Mouse (Mus musculus) liver, embryonic 13.5 days (tissue): ENCODE data around the gene Gm45711. TPM values are rescaled to one million over a fixed set of nuclear protein-coding genes. Genes with fewer than 3 reads are reported as not detected.
"Not testable (repeated sequence)": the region's sequence is repeated elsewhere in the genome, so short reads cannot be mapped to it uniquely, and the experiment has no call there.

Experiments used
- ATAC-seq: fragments of 200-750 bp; cut with Nextera tagmentation; 2 replicates; pipeline ENCODE4 v1.8.0; 2017; ENCODE audit warnings: low read depth, mild to moderate bottlenecking, moderate number of reproducible peaks, moderate library complexity
- DNase-seq: peaks from one replicate; pipeline ENCODE4 v3.0.0; 2022
- H3K27ac ChIP-seq: fragments of 300-500 bp; sonication (generic); 2 replicates; pipeline ENCODE4 v1.5.1; 2015; ENCODE audit warnings: moderate library complexity, mild to moderate bottlenecking, inconsistent platforms
- H3K27me3 ChIP-seq: fragments of 300-500 bp; sonication (generic); 2 replicates; pipeline ENCODE4 v1.6.1; 2015; ENCODE audit warnings: mild to moderate bottlenecking, inconsistent platforms
- H3K36me3 ChIP-seq: fragments of 300-500 bp; sonication (generic); 2 replicates; pipeline ENCODE4 v1.6.1; 2015; ENCODE audit warnings: mild to moderate bottlenecking, inconsistent platforms
- H3K4me1 ChIP-seq: fragments of 300-500 bp; sonication (generic); replicated peaks from 2 replicates; pipeline ENCODE4 v1.6.1; 2015; ENCODE audit warnings: inconsistent platforms
- H3K4me2 ChIP-seq: fragments of 300-500 bp; sonication (generic); 2 replicates; pipeline ENCODE4 v1.6.1; 2015; ENCODE audit warnings: inconsistent platforms, mild to moderate bottlenecking, moderate library complexity
- H3K4me3 ChIP-seq: fragments of 300-500 bp; sonication (generic); replicated peaks from 2 replicates; pipeline ENCODE4 v1.5.1; 2015; ENCODE audit warnings: mild to moderate bottlenecking, inconsistent platforms
- H3K9ac ChIP-seq: fragments of 300-500 bp; sonication (generic); 2 replicates; pipeline ENCODE4 v1.6.1; 2015; ENCODE audit warnings: mild to moderate bottlenecking, inconsistent platforms
- H3K9me3 ChIP-seq: fragments of 300-500 bp; sonication (generic); replicated peaks from 2 replicates; pipeline ENCODE4 v1.6.1; 2016; ENCODE audit warnings: inconsistent platforms
- whole genome bisulfite sequencing: fragments of 180-500 bp; shearing (Covaris S2); methylation state at CpG from one replicate; pipeline ENCODE4 v1.1.7; 2015; ENCODE audit not compliant: insufficient replicate concordance; 5-methylcytosine and 5-hydroxymethylcytosine counted together
- polyA plus RNA-seq: library from polyadenylated mRNA; unstranded; fragments of >200 nt; fragmentation: Nextera tagmentation; extraction: Ambion mirVana; gene quantifications from 2 replicates; pipeline ENCODE4 v1.2.1, GENCODE M21; 2015

The Gm45711 gene
- polyA plus RNA-seq, 1 experiment from 2014 or later = not detected

- Histone ChIP-seq H3K4me1 (peaks cover 34% of the 10 kb centered on the region), H3K4me3 (peak overlapping the region; percentile 61), H3K27me3 (peaks cover 13% of the 10 kb centered on the region), H3K9ac (peak overlapping the region; percentile 69), H3K4me2 (peak overlapping the region; percentile 73), H3K9me3 (no peaks in the 10 kb centered on the region), H3K36me3 (0 out of 2 replicates have a peak, but pooled peaks cover 4% of the 10 kb centered on the region), H3K27ac (peak overlapping the region; percentile 70)
- 2% methylated on average over 23 of the region's 24 CpGs for WGBS
- DNase-seq (peak; percentile 11), ATAC-seq (peak; percentile 63)
Observed at GRCm38 (mm10) chr8:104341106-104341561, 31.3 kb upstream of the Gm45711 start.

DNA sequence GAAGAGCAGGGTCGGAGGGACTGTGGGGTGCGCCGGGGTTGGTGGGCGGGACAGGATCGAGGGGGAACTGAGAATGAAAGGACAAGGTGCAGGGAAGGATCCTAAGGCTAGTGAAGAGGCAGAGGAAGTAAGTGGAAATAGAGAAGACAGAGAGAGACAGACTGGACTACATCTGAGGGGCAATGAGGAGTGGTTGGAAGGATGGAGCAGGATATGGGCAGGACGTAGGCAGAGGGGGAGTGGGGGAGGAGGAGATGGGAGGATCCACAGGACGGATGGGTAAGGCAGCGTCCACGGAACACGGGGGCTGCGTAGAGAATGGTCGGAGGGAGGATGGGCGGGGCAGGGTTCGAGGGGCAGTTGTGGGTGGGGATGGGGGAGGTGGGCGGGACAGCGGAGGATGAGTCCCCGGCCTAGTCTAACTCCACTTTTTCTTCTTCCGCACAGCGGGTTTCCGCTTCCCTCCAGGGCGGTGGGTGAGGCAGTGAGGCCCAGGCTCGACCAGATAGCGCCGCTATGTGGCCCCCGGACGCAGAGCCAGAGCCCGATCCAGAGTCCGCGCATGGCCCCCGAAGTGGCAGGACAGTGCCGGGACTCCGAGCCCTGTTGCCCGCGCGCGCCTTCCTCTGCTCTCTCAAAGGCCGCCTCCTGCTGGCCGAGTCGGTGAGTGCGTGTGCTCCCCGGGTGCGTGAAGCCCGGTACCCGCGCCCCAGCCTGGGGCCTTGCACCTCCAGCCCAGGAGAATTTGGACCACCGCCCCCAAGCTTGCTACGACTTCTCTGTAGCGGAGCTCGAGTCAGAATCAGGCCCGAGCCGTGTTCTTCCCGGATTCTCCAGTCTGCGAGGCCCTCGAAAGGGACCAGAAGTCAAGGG lies 30.6 kb upstream of the Gm45711 start:
- Histone ChIP-seq H3K4me1 (peaks cover 34% of the 10 kb centered on the region), H3K9ac (peak overlapping the region; percentile 69), H3K27ac (peak overlapping the region; percentile 70), H3K9me3 (no peaks in the 10 kb centered on the region), H3K4me3 (peak overlapping the region; percentile 61), H3K4me2 (peak overlapping the region; percentile 73), H3K27me3 (peaks cover 13% of the 10 kb centered on the region), H3K36me3 (0 out of 2 replicates have a peak, but pooled peaks cover 4% of the 10 kb centered on the region)
- DNase-seq (peak; percentile 49), ATAC-seq (peak; percentile 69)
- under 1% methylated on average over 54 of the region's 54 CpGs for WGBS

GRCm38 (mm10) chr8:104339983-104340232 lies 30.0 kb upstream of the Gm45711 start:
- DNase-seq = no peak
- WGBS = 7% methylated on average over 6 of the region's 6 CpGs
- peak overlapping the region; percentile 69 for H3K9ac ChIP-seq

GRCm38 (mm10) chr8:104339229-104339982 lies 29.5 kb upstream of the Gm45711 start, which contains the start of gene Cmtm3:
Cmtm3 (plus strand) TSS chr8:104339410.
- Histone ChIP-seq H3K36me3 (no peaks in the 10 kb centered on the region), H3K27me3 (peaks cover 13% of the 10 kb centered on the region), H3K9me3 (no peaks in the 10 kb centered on the region), H3K4me1 (peaks cover 33% of the 10 kb centered on the region), H3K27ac (peak within 1 kb of the TSS; percentile 12; the same call in 1 of the 2 replicates), H3K4me2 (peak within 1 kb of the TSS; percentile 73), H3K9ac (peak within 1 kb of the TSS; percentile 69), H3K4me3 (peak within 1 kb of the TSS; percentile 61)
- ATAC-seq (no peak), DNase-seq (no peak)
- 23% methylated on average over 18 of the region's 18 CpGs for WGBS

More at GRCm38 (mm10) chr8:104339983-104340232, 30.0 kb upstream of the Gm45711 start:
- no peaks in the 10 kb centered on the region for H3K36me3 ChIP-seq
- ATAC-seq = peak; percentile 5; the same call in 1 of the 2 replicates
- peaks cover 13% of the 10 kb centered on the region for H3K27me3 ChIP-seq
- H3K9me3 ChIP-seq = no peaks in the 10 kb centered on the region
- H3K4me2 ChIP-seq = peak overlapping the region; percentile 73
- peaks cover 34% of the 10 kb centered on the region for H3K4me1 ChIP-seq
- H3K4me3 ChIP-seq = peak overlapping the region; percentile 61
- H3K27ac ChIP-seq = 0 out of 2 replicates have a peak overlapping the region, but pooled peaks have one; percentile 12

DNA sequence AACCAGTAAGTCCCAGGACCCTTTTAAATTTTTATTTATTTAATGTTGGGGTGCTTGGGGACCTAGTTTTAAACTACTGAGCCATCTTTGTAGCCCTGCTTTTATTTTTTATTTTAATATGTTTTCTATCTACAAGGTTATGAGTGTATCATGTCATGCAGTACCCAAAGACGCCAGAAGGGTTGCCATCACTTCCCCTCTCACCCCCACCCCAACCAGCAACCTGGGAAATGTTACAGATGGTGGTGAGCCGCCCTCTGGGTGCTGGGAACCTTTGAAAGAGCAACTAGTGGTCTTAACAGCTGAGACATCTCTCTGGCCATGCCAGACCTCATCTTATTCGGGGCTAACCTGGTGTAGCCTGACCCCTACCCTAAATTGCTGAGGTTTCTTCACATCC lies 28.0 kb upstream of the Gm45711 start:
- Histone ChIP-seq H3K4me1 (peaks cover 40% of the 10 kb centered on the region), H3K27ac (no peak overlapping the region), H3K4me2 (no peak overlapping the region), H3K9me3 (no peaks in the 10 kb centered on the region), H3K9ac (no peak overlapping the region), H3K27me3 (peaks cover 13% of the 10 kb centered on the region), H3K36me3 (no peaks in the 10 kb centered on the region), H3K4me3 (no peak overlapping the region)
- 36% methylated on average over 3 of the region's 3 CpGs for WGBS
- DNase-seq (no peak), ATAC-seq (no peak)

DNA sequence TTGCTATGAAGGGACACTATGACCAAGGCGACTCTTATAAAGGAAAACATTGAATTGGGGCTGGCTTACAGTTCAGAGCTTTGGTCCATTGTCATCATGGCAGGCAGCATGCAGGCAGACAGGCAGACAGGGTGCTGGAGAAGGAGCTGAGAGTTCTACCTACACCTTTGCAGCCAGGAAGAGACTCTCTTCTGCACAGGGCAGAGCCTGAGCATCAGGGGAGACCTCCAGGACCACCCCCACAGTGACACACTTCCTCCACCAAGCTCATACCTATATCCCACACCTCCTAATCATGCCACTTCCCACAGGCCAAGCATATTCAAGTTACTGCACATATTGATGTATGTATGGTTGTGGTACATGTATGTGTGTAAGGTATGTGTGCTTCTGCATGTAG lies 26.9 kb upstream of the Gm45711 start:
- DNase-seq = no peak
- no peak overlapping the region for H3K27ac ChIP-seq

GRCm38 (mm10) chr8:104334196-104334595 lies 24.3 kb upstream of the Gm45711 start:
- Histone ChIP-seq H3K27ac (no peak overlapping the region), H3K4me2 (no peak overlapping the region), H3K9me3 (no peaks in the 10 kb centered on the region), H3K9ac (no peak overlapping the region), H3K4me1 (peaks cover 20% of the 10 kb centered on the region), H3K27me3 (no peaks in the 10 kb centered on the region), H3K36me3 (no peaks in the 10 kb centered on the region), H3K4me3 (no peak overlapping the region)
- ATAC-seq = no peak
- no peak for DNase-seq
- 79% methylated on average over 1 of the region's 1 CpGs for WGBS

More for the DNA sequence above, 26.9 kb upstream of the Gm45711 start:
- Histone ChIP-seq H3K4me1 (peaks cover 42% of the 10 kb centered on the region), H3K9ac (no peak overlapping the region), H3K9me3 (no peaks in the 10 kb centered on the region), H3K4me3 (no peak overlapping the region), H3K4me2 (no peak overlapping the region), H3K27me3 (peaks cover 13% of the 10 kb centered on the region), H3K36me3 (no peaks in the 10 kb centered on the region)
- no peak for ATAC-seq
- 61% methylated on average over 1 of the region's 1 CpGs for WGBS

- Histone ChIP-seq H3K4me3 (no peak overlapping the region), H3K36me3 (no peaks in the 10 kb centered on the region), H3K27ac (no peak overlapping the region), H3K9ac (no peak overlapping the region), H3K4me1 (peaks cover 18% of the 10 kb centered on the region), H3K9me3 (no peaks in the 10 kb centered on the region), H3K27me3 (no peaks in the 10 kb centered on the region), H3K4me2 (no peak overlapping the region)
- ATAC-seq (peak; percentile 56), DNase-seq (no peak)
- WGBS = 13% methylated on average over 5 of the region's 5 CpGs
Observed at GRCm38 (mm10) chr8:104333786-104334185, 23.9 kb upstream of the Gm45711 start.

DNA sequence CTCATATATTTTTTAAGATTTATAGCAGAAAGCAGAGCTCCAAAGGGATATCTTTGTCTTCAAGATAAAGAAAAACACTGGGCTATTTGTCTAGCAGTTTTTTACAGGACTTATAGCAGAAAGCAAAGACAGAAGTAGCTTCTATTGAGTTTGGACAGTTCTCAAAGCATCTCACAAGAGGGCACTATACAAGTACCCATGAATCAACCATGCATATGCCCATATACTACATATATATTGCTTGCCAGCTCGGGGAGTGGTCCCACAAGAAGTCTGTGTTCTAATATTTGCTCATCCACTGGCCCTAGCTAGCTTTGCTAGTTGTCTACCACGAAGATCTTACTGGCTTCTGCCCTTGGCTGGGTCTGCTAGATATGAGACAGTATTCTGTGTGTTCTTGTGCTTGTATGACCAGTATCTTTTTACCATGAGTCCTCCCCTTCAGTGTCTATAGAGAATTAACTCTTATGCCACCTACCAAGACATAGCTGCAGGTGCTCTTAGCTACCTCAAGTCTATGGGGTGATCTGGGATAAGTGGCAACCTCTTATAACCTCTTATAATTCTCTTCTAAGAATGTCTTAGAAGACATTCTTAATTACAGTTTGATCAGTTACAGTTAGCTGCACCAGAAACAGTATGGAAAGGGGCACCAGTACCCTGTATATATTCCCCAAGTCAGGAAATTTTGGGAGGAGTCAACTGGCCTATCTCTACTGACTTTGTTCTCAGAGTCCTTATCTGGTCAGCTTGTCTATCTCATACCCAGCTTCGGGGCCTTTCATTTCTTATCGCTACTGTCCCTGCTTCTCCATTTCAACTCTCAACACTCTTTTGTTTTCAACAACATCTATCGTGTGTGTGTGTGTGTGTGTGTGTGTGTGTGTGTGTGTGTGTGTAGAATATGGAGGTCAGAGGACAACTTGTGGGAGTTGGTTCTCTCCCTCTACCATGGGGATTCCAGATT lies 23.1 kb upstream of the Gm45711 start:
- Histone ChIP-seq H3K4me1 (peaks cover 18% of the 10 kb centered on the region), H3K4me3 (no peak overlapping the region), H3K9me3 (no peaks in the 10 kb centered on the region), H3K4me2 (no peak overlapping the region), H3K27ac (no peak overlapping the region), H3K9ac (no peak overlapping the region), H3K27me3 (no peaks in the 10 kb centered on the region), H3K36me3 (no peaks in the 10 kb centered on the region)
- DNase-seq (no peak), ATAC-seq (peak; percentile 79)
- WGBS = 23% methylated on average over 5 of the region's 5 CpGs

- WGBS = 66% methylated on average over 12 of the region's 12 CpGs
- not testable (repeated sequence) for H3K9ac ChIP-seq, H3K36me3 ChIP-seq, DNase-seq, H3K4me3 ChIP-seq, H3K4me2 ChIP-seq, ATAC-seq, H3K27ac ChIP-seq, H3K27me3 ChIP-seq, H3K4me1 ChIP-seq, H3K9me3 ChIP-seq
Observed at GRCm38 (mm10) chr8:104321930-104322329, 12.0 kb upstream of the Gm45711 start, which contains the start of gene Cmtm2b. Cmtm2b (plus strand) TSS chr8:104322230.
